Comparison of ENCODE assay signal across 21 mouse cellular contexts in genomic region chr13:49348522-49348921, GRCm38 (mm10). TPM values are rescaled to one million over a fixed set of nuclear protein-coding genes. Genes with fewer than 3 reads are reported as not detected.
A peak's percentile ranks its signal among the peaks of the same experiment; 100 is the strongest.
DNase-seq lines count a peak whose midpoint lies in the region; ATAC-seq and TF ChIP-seq lines count a peak whose summit lies in the region.
"Had no signal": no experiment of that assay in that cellular context is flagged by ENCODE, and none has a peak within 500 bp of the region (broad histone marks: within the 10 kb centered on the region; RNA-seq: fewer than 3 reads in every experiment).

No protein-coding gene starts in this region.

- no peaks in the 10 kb centered on the region for H3K27me3 ChIP-seq in heart, adult 2 months (ENCODE audit: control insufficient read depth, insufficient read depth, low read length)
- H3K27me3 ChIP-seq: embryonic facial prominence, embryonic 13.5 days; forebrain, embryonic 12.5 days; heart, embryonic 15.5 days; hindbrain, embryonic 13.5 days had no signal

- H3K9ac ChIP-seq in heart, adult 2 months (ENCODE audit: low read depth, low read length), result peak overlapping the region; percentile 14; the same call in 1 of the 2 replicates
- H3K9ac ChIP-seq: embryonic facial prominence, embryonic 13.5 days; forebrain, embryonic 12.5 days; heart, embryonic 15.5 days; hindbrain, embryonic 13.5 days had no signal

- TF ChIP-seq EP300 in heart, adult 2 months (IDR thresholded peaks at IDR 0.05; ENCODE audit: insufficient read depth, low read depth, low read length), result no peak

- H3K36me3 ChIP-seq in heart, adult 2 months (ENCODE audit: control insufficient read depth, insufficient read depth, low read length), result peaks cover 40% of the 10 kb centered on the region
- H3K36me3 ChIP-seq: forebrain, embryonic 12.5 days; heart, embryonic 10.5 days; heart, embryonic 15.5 days; hindbrain, embryonic 13.5 days had no signal

- DNase-seq in heart, adult 2 months, result no peak
- no peak for DNase-seq in heart, postnatal 10 days
- DNase-seq in A20 (ENCODE audit: low read depth, low spot score), result peak; percentile 76
- DNase-seq in lung, adult 2 months, result no peak
- DNase-seq in thymus, postnatal 4 days, result no peak
- DNase-seq in thymus, postnatal 14 days, result no peak
- DNase-seq: adrenal gland, adult 8-10 months; adrenal gland, postnatal 36 days; cerebellum, adult 11 months; cerebellum, adult 8-10 months; cerebellum, postnatal 25 days; gastrocnemius, postnatal 10 days had no signal

- 20% methylated on average over 2 of the region's 2 CpGs for WGBS in heart, adult 2 months
- 31% methylated on average over 2 of the region's 2 CpGs for WGBS in lung, adult 2 months

- no peak for TF ChIP-seq POLR2A in heart, adult 2 months (IDR thresholded peaks at IDR 0.05; ENCODE audit: insufficient read depth, low read depth, low read length)
- TF ChIP-seq POLR2A in lung, adult 2 months (IDR thresholded peaks at IDR 0.05; ENCODE audit: borderline replicate concordance, extremely low read depth, low read depth, low read length), result no peak

- intact Hi-C loops in heart, adult 2 months (cut with DNase I), result no loop called here
- intact Hi-C loops in heart, postnatal 10 days (cut with DNase I), result no loop called here

- peaks cover 8% of the 10 kb centered on the region for H3K79me2 ChIP-seq in heart, adult 2 months (replicated peaks; ENCODE audit: control insufficient read depth, insufficient read depth, low read length)

- no peak for TF ChIP-seq CTCF in heart, adult 2 months (IDR thresholded peaks at IDR 0.05)
- TF ChIP-seq CTCF in lung, adult 2 months (IDR thresholded peaks at IDR 0.05; ENCODE audit: insufficient read depth, low read length), result no peak

- no peak overlapping the region; the same call in 1 of the 2 replicates for H3K27ac ChIP-seq in heart, adult 2 months
- H3K27ac ChIP-seq: embryonic facial prominence, embryonic 13.5 days; forebrain, embryonic 12.5 days; heart, embryonic 10.5 days; heart, embryonic 15.5 days; hindbrain, embryonic 13.5 days; hindbrain, postnatal 0 days had no signal

- no peak overlapping the region for H3K4me3 ChIP-seq in heart, adult 2 months
- H3K4me3 ChIP-seq in lung, adult 2 months (replicated peaks; ENCODE audit: extremely low read depth, low read depth, low read length), result no peak overlapping the region
- H3K4me3 ChIP-seq: embryonic facial prominence, embryonic 13.5 days; forebrain, embryonic 12.5 days; heart, embryonic 10.5 days; heart, embryonic 15.5 days; hindbrain, embryonic 13.5 days had no signal

- ATAC-seq in common myeloid progenitor, adult 5-6 weeks (replicated peaks; ENCODE audit: low read depth, poor library complexity, severe bottlenecking), result peak; percentile 48; the same call in 1 of the 2 replicates
- ATAC-seq in megakaryocyte progenitor cell, adult 5-6 weeks (replicated peaks; ENCODE audit: poor library complexity), result peak; percentile 12; the same call in 1 of the 2 replicates
- ATAC-seq: forebrain, embryonic 16.5 days; hindbrain, postnatal 0 days had no signal

- H3K4me1 ChIP-seq in heart, adult 2 months (ENCODE audit: control insufficient read depth, insufficient read depth, low read length), result peaks cover 61% of the 10 kb centered on the region
- H3K4me1 ChIP-seq in lung, adult 2 months (ENCODE audit: control insufficient read depth, insufficient read depth, low read length), result peaks cover 42% of the 10 kb centered on the region

RNA-seq across cellular contexts. Expression of gene Bicd2, which starts 7.1 kb away (rescaled TPM):
- 10 to 100 TPM; 72.4 to 77.6 TPM for total RNA-seq in heart, adult 2 months (2021)
- polyA plus RNA-seq in heart, adult 2 months (2012; rRNA removed), result 44.5 and 64.2 TPM in 2 replicates
- 10 to 100 TPM; 74.6 to 83.6 TPM for total RNA-seq in heart, postnatal 10 days (2021)
- total RNA-seq in common myeloid progenitor, adult 5-6 weeks (2017), result 20.4 and 24.3 TPM in 2 replicates
- total RNA-seq in megakaryocyte progenitor cell, adult 5-6 weeks (2015), result 9.7 and 10.9 TPM in 2 replicates
- total RNA-seq in megakaryocyte progenitor cell, adult 5-6 weeks (2017), result 17.1 and 21.5 TPM in 2 replicates
- polyA plus RNA-seq in lung, adult 2 months (2012; rRNA removed), result 53.3 and 63.2 TPM in 2 replicates

RNA-seq across cellular contexts. Expression of gene Fgd3, which starts 28.4 kb away (rescaled TPM):
- 1 to 10 TPM in 1 of 2 experiments, under 1 TPM in 1; 0.96 to 1.0 TPM for total RNA-seq in heart, adult 2 months (2021)
- polyA plus RNA-seq in heart, adult 2 months (2012; rRNA removed), result 0.96 and 0.97 TPM in 2 replicates
- under 1 TPM; 0.50 to 0.57 TPM for total RNA-seq in heart, postnatal 10 days (2021)
- total RNA-seq in common myeloid progenitor, adult 5-6 weeks (2017), result 8.8 and 11.9 TPM in 2 replicates
- 3.4 and 4.1 TPM in 2 replicates for total RNA-seq in megakaryocyte progenitor cell, adult 5-6 weeks (2015)
- total RNA-seq in megakaryocyte progenitor cell, adult 5-6 weeks (2017), result 8.6 and 9.3 TPM in 2 replicates
- polyA plus RNA-seq in lung, adult 2 months (2012; rRNA removed), result 2.8 and 4.1 TPM in 2 replicates
